Mouse (Mus musculus) ES-Bruce4 (cell line): ENCODE measurements at regions not wholly inside any gene's neighbourhood (a gene's known extent, or its start where the extent isn't known, plus 50 kb on each side); places are given as distances from the start of the nearest gene placed in this dataset.

Experiments
- H3K27ac ChIP-seq: 2 replicates; pipeline ENCODE4 v1.5.1; 2012; ENCODE audit warnings: low read length, inconsistent platforms; ENCODE audit not compliant: insufficient read depth
- H3K27me3 ChIP-seq: 2 replicates; pipeline ENCODE4 v1.6.1; 2012; ENCODE audit warnings: mild to moderate bottlenecking, low read length, inconsistent platforms; ENCODE audit not compliant: control insufficient read depth, poor library complexity, insufficient read depth, severe bottlenecking
- H3K36me3 ChIP-seq: 2 replicates; pipeline ENCODE4 v1.6.1; 2012; ENCODE audit warnings: inconsistent platforms, mild to moderate bottlenecking, low read length, moderate library complexity; ENCODE audit not compliant: control insufficient read depth, poor library complexity, insufficient read depth, severe bottlenecking
- H3K4me1 ChIP-seq: one replicate; pipeline ENCODE4 v1.8.1; 2011; ENCODE audit warnings: low read length; ENCODE audit not compliant: control insufficient read depth, insufficient read depth
- H3K4me3 ChIP-seq: 2 replicates; pipeline ENCODE4 v1.5.1; 2011; ENCODE audit warnings: low read depth, mild to moderate bottlenecking, low read length
- H3K9ac ChIP-seq: 2 replicates; pipeline ENCODE4 v1.6.1; 2012; ENCODE audit warnings: low read depth, mild to moderate bottlenecking, inconsistent platforms; ENCODE audit not compliant: poor library complexity, severe bottlenecking
- H3K9me3 ChIP-seq: replicated peaks from 2 replicates; pipeline ENCODE4 v1.6.1; 2012; ENCODE audit warnings: mild to moderate bottlenecking, low read length, inconsistent platforms; ENCODE audit not compliant: control insufficient read depth, poor library complexity, insufficient read depth, severe bottlenecking
- CTCF ChIP-seq: IDR thresholded peaks from one replicate; pipeline ENCODE4 v1.8.1; 2011; ENCODE audit warnings: low read depth, low read length
- EP300 ChIP-seq: IDR thresholded peaks from 2 replicates; pipeline ENCODE4 v1.6.1; 2011; ENCODE audit warnings: low read depth, low read length; ENCODE audit not compliant: insufficient read depth
- POLR2A ChIP-seq: IDR thresholded peaks from one replicate; pipeline ENCODE4 v1.8.1; 2011; ENCODE audit warnings: low read length; ENCODE audit not compliant: insufficient read depth

DNA sequence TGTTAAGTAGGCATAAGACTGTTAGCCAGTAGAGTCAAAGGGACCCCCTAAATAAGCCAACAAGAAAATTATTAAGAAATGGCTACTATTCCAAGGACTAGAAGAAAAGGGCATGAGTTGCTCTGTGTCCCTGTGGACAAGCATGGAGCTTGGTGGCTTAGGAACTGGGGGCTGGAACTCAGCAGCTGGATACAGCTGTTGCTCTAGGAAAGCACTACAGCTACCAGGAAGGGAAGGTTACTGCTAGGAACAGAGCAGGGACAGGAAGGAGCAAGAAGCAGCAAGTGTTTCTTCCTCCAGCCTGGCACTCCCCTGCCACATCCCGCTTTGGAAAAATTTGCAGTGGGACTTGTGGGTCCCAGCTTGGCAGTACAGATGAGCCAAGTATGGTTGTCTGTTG is 95.0 kb upstream of the Stc2 start:
- TF ChIP-seq EP300 (no peak), POLR2A (no peak), CTCF (no peak)

DNA sequence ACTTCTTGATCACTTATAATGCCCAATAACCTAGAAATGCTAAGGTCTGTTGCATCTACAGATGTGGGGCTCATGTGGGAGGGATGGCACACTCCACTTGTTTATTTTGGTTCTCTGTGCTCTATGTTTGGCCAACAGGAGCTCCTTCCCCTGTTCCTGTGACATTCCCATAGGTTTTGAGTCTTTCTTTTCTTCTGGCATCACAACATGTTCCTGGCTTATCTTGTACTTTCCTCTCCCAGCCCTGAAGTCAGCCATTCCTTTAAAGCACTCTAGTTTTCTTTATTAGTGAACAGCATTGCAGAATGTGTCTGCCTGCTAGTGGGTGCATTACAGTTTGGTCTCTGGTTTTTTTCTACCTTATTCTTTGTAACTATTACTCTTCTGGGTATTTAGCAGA is 92.6 kb upstream of the Stc2 start:
- no peak for TF ChIP-seq POLR2A
- TF ChIP-seq CTCF: no peak
- no peak for TF ChIP-seq EP300
- no peaks in the 10 kb centered on the region for H3K27me3 ChIP-seq
- H3K4me1 ChIP-seq: no peaks in the 10 kb centered on the region
- no peaks in the 10 kb centered on the region for H3K36me3 ChIP-seq
- no peaks in the 10 kb centered on the region for H3K9me3 ChIP-seq
- H3K4me3 ChIP-seq: no peak overlapping the region
- no peak overlapping the region for H3K27ac ChIP-seq
- H3K9ac ChIP-seq: no peak overlapping the region

More for the DNA sequence above, 95.0 kb upstream of the Stc2 start:
- no peak overlapping the region for H3K9ac ChIP-seq
- H3K9me3 ChIP-seq: no peaks in the 10 kb centered on the region
- no peak overlapping the region for H3K27ac ChIP-seq
- H3K4me1 ChIP-seq: no peaks in the 10 kb centered on the region
- no peaks in the 10 kb centered on the region for H3K36me3 ChIP-seq
- H3K27me3 ChIP-seq: no peaks in the 10 kb centered on the region
- H3K4me3 ChIP-seq: no peak overlapping the region

DNA sequence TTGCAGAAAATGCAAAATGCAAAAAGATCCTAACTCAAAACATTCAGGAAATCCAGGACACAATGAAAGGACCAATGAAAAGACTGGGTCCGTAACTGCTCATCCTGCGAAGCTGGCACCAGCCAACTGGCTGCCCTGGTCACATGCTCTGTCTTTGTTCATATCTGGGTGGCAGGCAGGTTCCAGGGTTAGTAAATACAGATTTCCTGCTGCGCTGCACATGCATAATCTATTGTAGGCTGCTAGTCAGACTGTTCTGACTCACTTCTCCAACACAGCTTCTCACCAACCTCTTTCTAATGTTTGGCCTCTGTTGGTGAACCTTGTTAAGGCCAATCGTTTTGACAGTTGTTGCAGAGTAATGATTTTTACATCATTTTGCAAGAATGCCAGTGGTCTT is 92.0 kb upstream of the Stc2 start:
- TF ChIP-seq POLR2A (no peak), EP300 (no peak), CTCF (no peak)
- Histone ChIP-seq H3K9ac (no peak overlapping the region), H3K9me3 (no peaks in the 10 kb centered on the region), H3K36me3 (no peaks in the 10 kb centered on the region), H3K27me3 (no peaks in the 10 kb centered on the region), H3K27ac (no peak overlapping the region), H3K4me3 (no peak overlapping the region), H3K4me1 (no peaks in the 10 kb centered on the region)

DNA sequence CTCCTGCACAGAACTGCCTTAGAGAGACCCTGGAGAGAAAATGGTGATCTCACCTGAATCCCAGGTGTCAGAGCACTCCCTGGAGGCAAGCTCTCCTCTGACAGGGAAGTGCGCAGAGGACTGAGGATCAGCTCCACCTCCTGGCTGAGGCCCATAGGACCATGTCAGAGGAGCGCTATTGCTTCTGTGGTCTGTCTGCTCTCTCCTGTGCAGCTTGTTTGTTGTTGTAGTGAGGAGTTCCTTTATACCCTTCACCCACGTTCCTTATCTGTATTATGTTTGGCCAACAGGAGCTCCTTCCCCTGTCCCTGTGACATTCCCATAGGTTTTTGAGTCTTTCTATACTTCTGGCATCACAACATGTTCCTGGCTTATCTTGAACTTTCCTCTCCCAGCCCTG is 91.5 kb upstream of the Stc2 start:
- Histone ChIP-seq H3K9me3 (no peaks in the 10 kb centered on the region), H3K27ac (no peak overlapping the region), H3K4me3 (no peak overlapping the region), H3K36me3 (no peaks in the 10 kb centered on the region), H3K9ac (no peak overlapping the region), H3K4me1 (no peaks in the 10 kb centered on the region), H3K27me3 (no peaks in the 10 kb centered on the region)
- TF ChIP-seq EP300: no peak
- no peak for TF ChIP-seq POLR2A
- TF ChIP-seq CTCF: no peak

GRCm38 (mm10) chr11:31427374-31427773 is 57.5 kb upstream of the Stc2 start:
- H3K36me3 ChIP-seq: no peaks in the 10 kb centered on the region
- TF ChIP-seq EP300 (no peak), POLR2A (no peak), CTCF (no peak)
- no peaks in the 10 kb centered on the region for H3K4me1 ChIP-seq
- H3K27ac ChIP-seq: no peak overlapping the region
- H3K27me3 ChIP-seq: no peaks in the 10 kb centered on the region
- H3K9ac ChIP-seq: no peak overlapping the region
- H3K9me3 ChIP-seq: peaks cover 27% of the 10 kb centered on the region
- no peak overlapping the region for H3K4me3 ChIP-seq
